Mouse (Mus musculus) spleen, adult 10 weeks (tissue): ENCODE results near the gene Cers5. TPM values are rescaled to one million over a fixed set of nuclear protein-coding genes. Genes with fewer than 3 reads are reported as not detected.

Experiments
- polyA plus RNA-seq: library from polyadenylated mRNA; stranded (reverse); fragments of 350-450 nt; fragmentation: Illumina TruSeq; extraction: RNeasy Lipid Tissue Mini Kit (QIAGEN cat#74804); gene quantifications from one replicate; pipeline ENCODE4 v1.2.3, GENCODE M21; 2015; ENCODE audit warnings: low replicate concordance; ENCODE audit not compliant: insufficient read depth

Cers5 gene
- 67.1 TPM for polyA plus RNA-seq

DNA sequence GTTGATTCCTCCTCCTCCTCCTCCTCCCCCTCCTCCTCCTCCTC is at the start of gene Cers5:
Gene Cers5 (minus strand): TSS at position 5 of the 44 bp plus-strand sequence.

DNA sequence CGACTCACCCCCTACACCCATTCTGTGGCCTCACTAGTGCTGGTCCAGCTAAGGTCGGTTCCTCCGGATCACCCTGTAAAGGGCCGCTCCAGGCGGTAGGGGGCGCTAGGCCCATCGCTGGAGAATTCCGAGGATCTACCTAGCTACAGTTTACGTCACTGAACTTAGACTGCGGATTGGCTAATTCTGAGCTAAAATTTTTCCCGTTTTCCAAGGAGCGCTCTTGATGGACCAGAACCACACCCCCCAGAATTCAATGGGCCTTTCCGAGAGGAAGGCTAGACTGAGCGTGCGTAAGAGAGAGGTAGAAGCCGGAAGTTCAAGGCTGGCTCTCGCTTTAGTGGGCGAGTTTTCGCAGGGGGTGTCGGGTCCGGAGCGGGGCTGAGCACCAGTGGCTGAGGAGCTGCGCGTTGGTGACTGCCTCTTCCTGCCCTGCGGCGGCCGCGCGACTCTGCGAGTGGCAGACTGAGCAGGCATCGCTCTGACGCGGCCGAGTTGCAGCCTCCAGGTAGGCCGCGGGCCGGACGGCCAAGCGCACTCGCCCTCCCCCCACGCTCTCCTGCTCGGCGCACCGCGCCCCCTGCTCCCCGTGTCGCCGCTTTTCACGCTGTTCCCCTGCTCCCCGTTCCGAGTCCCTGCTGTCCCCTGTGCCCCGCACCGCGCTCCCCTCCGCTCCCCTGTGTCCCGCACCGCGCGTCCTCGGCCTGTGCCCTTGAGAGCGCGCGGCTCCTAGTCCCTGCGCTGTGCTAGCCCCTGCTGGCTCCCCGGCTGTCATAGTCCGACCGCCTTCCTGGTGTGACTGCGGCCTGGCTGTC is 47.1 kb downstream of the Cers5 start, which contains the start of gene Cox14:
Gene Cox14 (plus strand): TSS at position 278 of the 815 bp plus-strand sequence.

DNA sequence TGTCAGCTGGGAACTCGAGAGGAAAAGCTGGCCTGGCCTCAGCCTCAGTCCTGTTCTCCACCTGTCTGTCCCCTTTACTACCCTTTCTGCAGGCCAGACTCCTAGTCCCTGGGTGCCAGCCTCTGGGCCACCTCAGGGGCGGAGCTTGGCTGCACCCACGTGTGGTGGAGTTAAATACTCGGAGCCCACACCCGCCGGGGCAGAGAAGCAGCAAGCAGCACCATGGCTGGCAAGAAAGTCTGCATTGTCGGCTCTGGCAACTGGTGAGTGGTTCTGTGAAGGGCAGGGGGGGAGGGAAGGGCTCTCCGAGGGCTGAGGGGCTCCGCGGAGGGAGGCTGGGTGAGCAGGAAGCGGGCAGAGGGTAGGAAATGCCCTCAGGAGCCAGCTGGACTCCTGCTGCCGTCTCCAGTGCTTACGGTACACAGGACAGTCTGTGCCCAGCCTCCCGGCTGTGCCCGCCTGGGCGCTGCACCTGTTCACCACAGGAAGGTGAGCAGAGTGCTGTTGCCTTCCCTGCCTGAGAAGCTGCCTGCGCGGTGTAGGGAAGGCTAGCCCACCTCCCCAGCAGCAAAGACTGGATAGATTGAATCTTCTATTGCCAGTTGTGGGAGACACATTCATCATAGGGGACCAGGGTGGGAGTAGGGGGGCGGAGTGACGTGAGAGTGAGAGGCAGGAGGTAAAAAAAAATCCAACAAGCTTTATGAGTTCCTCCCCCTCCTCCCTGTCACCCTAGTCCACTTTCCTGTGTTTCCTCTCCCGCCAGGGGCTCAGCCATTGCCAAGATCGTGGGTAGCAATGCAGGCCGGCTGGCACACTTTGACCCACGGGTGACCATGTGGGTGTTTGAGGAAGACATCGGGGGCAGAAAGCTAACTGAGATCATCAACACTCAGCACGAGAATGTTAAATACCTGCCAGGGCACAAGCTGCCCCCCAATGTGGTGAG is 55.0 kb downstream of the Cers5 start, which contains the start of gene Gpd1:
Gene Gpd1 (plus strand): TSS at position 130 of the 949 bp plus-strand sequence.

DNA sequence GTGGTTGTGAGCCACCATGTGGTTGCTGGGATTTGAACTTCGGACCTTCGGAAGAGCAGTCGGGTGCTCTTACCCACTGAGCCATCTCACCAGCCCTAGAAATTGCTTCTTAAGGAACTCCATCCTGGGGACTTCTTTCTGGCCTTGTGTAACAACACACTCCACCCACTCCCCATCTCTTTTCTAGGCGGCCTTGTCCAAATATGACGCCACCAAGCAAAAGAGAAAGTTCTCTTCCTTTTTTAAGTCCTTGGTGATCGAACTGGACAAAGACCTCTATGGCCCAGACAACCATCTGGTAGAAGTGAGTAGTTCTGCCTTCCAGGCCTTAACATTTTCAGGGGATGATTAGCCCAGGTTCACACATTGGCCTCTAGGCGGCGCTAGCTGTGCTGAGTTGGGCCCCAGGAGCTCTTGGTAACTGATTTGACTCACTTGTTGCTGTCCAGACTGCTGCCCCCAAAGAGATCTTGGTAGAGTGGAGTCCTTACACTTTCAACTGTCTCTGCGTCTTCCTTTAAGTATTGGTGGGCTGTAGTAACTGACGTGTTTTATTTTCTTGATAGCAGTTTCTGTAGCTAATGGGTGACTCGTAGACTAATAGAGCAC is 67.1 kb downstream of the Cers5 start, which contains the start of gene Gm17349:
Gene Gm17349 (minus strand): TSS at position 51 of the 609 bp plus-strand sequence.

DNA sequence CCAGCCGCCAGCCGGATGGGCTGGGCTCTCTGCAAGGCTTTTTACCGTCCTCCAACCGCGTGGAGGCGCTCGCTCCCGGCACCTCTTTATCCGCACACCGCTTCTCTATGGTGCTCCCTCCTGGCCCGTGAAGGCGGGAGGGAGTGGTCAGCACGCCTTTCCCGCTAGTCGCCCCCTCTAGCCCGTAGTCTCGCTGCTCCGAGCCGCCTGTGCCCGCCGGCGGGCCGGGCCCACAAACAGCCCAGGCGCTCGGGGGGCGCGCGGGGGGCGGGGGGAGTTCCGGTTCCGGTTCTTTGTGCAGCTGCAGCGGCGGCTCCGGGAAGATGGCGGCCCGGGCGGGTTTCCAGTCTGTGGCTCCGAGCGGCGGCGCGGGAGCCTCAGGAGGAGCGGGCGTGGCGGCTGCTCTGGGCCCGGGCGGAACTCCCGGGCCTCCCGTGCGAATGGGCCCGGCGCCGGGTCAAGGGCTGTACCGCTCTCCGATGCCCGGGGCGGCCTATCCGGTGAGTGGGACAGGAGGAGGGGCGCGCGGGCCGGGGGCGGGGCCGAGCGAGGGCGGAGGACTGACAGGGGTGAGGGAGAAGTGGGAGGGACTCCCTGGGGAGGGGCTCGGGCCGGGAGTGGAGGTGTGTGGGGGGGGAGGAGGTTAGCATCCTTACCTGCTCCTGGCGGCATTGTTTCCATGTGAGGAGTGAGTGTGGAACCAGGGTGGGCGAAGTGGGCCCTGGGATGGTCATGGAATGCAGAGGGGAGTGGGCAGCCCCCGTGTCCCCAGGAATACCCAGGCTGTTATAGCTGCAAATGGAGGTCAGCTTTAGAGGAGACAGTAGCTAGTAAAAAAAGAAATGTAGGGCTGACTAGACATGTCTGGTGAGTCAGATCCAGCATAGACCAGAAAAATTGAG is 70.4 kb downstream of the Cers5 start, which contains the start of gene Smarcd1:
Gene Smarcd1 (plus strand): TSS at position 131 of the 902 bp plus-strand sequence.

Other genes with a start within 250 kb of the Cers5 start
- not detected for gene Faim2, start 244.7 kb downstream of the Cers5 start, polyA plus RNA-seq
- gene Aqp2, start 193.8 kb downstream of the Cers5 start, polyA plus RNA-seq = not detected
- gene Aqp5, start 182.1 kb downstream of the Cers5 start, polyA plus RNA-seq = not detected
- gene Aqp6, start 171.5 kb downstream of the Cers5 start, polyA plus RNA-seq = not detected
- 26.0 TPM for gene Racgap1, start 121.2 kb downstream of the Cers5 start, polyA plus RNA-seq
- 1.6 TPM for gene Asic1, start 102.5 kb downstream of the Cers5 start, polyA plus RNA-seq
- 28.5 TPM for gene Smarcd1, start 70.8 kb downstream of the Cers5 start, polyA plus RNA-seq
- gene Gm17349, start 67.4 kb downstream of the Cers5 start, polyA plus RNA-seq = not detected
- gene Gpd1, start 55.4 kb downstream of the Cers5 start, polyA plus RNA-seq = 1.8 TPM
- 30.0 TPM for gene Cox14, start 47.3 kb downstream of the Cers5 start, polyA plus RNA-seq
- gene Lima1, start 102.6 kb upstream of the Cers5 start, polyA plus RNA-seq = 42.1 TPM
- gene Fam186a, start 194.2 kb upstream of the Cers5 start, polyA plus RNA-seq = not detected
- gene Larp4, start 197.2 kb upstream of the Cers5 start, polyA plus RNA-seq = 46.2 TPM